Mouse (Mus musculus) limb, embryonic 14.5 days (tissue): ENCODE measurements at regions not wholly inside any gene's neighbourhood (a gene's known extent, or its start where the extent isn't known, plus 50 kb on each side); places are given as distances from the start of the nearest gene placed in this dataset.

Experiments
- ATAC-seq: fragments of 200-750 bp; cut with Nextera tagmentation; 2 replicates; pipeline ENCODE4 v1.8.0; 2017; ENCODE audit warnings: low read depth, moderate number of reproducible peaks, moderate TSS enrichment; ENCODE audit not compliant: low FRiP score
- DNase-seq: peaks from one replicate; pipeline ENCODE4 v3.0.0-alpha.2; 2015; ENCODE audit warnings: low spot score
- H3K27ac ChIP-seq: fragments of 300-500 bp; sonication (generic); replicated peaks from 2 replicates; pipeline ENCODE4 v1.5.1; 2014; ENCODE audit warnings: low read depth, mild to moderate bottlenecking, low read length, moderate library complexity, mixed read lengths
- H3K27me3 ChIP-seq: fragments of 300-500 bp; sonication (generic); 2 replicates; pipeline ENCODE4 v1.6.1; 2014; ENCODE audit warnings: low read length, mixed read lengths; ENCODE audit not compliant: control insufficient read depth, insufficient read depth
- H3K36me3 ChIP-seq: fragments of 300-500 bp; sonication (generic); 2 replicates; pipeline ENCODE4 v1.6.1; 2014; ENCODE audit warnings: mild to moderate bottlenecking, low read length, moderate library complexity, mixed read lengths; ENCODE audit not compliant: control insufficient read depth, insufficient read depth
- H3K4me1 ChIP-seq: fragments of 300-500 bp; sonication (generic); 2 replicates; pipeline ENCODE4 v1.6.1; 2014; ENCODE audit warnings: antibody characterized with exemption, low read length, mixed read lengths; ENCODE audit not compliant: control insufficient read depth, insufficient read depth
- H3K4me2 ChIP-seq: fragments of 300-500 bp; sonication (generic); replicated peaks from 2 replicates; pipeline ENCODE4 v1.6.1; 2014; ENCODE audit warnings: low read depth, mild to moderate bottlenecking, low read length, moderate library complexity; ENCODE audit not compliant: severe bottlenecking
- H3K4me3 ChIP-seq: fragments of 300-500 bp; sonication (generic); replicated peaks from 2 replicates; pipeline ENCODE4 v1.5.1; 2014; ENCODE audit warnings: low read length
- H3K9ac ChIP-seq: fragments of 300-500 bp; sonication (generic); 2 replicates; pipeline ENCODE4 v1.6.1; 2014; ENCODE audit warnings: mild to moderate bottlenecking, low read depth, low read length, moderate library complexity; ENCODE audit not compliant: severe bottlenecking
- H3K9me3 ChIP-seq: fragments of 300-500 bp; sonication (generic); 2 replicates; pipeline ENCODE4 v1.6.1; 2016; ENCODE audit warnings: low read length; ENCODE audit not compliant: control insufficient read depth
- POLR2A ChIP-seq: fragments of 200-500 bp; IDR thresholded peaks from 2 replicates; pipeline ENCODE4 v1.8.0; 2012; ENCODE audit warnings: inconsistent platforms, mild to moderate bottlenecking, moderate library complexity, borderline replicate concordance; ENCODE audit not compliant: insufficient read depth, insufficient read length; ENCODE audit errors: extremely low read depth
- WGBS: fragments of 180-500 bp; shearing (Covaris S2); extraction: QIAGEN DNeasy Blood & Tissue Kit; methylation state at CpG from one replicate; pipeline ENCODE4 v1.1.7; 2014; 5-methylcytosine and 5-hydroxymethylcytosine counted together

- no peak for TF ChIP-seq POLR2A
- Histone ChIP-seq H3K9me3 (no peaks in the 10 kb centered on the region), H3K27me3 (no peaks in the 10 kb centered on the region), H3K4me1 (no peaks in the 10 kb centered on the region), H3K9ac (no peak overlapping the region), H3K4me3 (no peak overlapping the region), H3K4me2 (no peak overlapping the region), H3K36me3 (no peaks in the 10 kb centered on the region), H3K27ac (no peak overlapping the region)
- 71% methylated on average over 3 of the region's 3 CpGs for WGBS
- ATAC-seq (no peak), DNase-seq (no peak)
Observed at GRCm38 (mm10) chr4:8372069-8372468, 133.2 kb upstream of the Car8 start.

DNA sequence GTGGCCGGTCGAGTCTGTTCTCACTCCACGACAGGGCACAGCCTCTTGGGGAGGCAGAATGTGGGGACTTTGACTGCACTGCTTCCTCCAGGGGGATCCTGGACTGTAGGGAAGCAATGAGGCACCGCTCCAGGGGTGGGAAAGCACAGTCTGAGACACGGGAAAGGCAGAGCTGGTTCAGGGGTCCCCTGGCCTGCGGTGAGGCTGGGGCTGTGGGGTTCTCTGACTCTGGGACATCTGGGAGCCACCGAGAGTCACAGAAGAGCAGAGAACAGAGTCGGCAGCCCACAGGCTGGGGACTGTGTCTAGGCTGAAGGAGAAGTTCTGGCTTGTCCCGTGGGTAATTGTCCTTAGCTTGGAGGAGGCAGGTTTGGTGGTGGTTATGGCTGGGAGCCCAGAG lies 131.9 kb upstream of the Car8 start:
- no peak for DNase-seq
- H3K4me3 ChIP-seq, result no peak overlapping the region
- no peak overlapping the region for H3K27ac ChIP-seq
- no peak overlapping the region for H3K9ac ChIP-seq
- H3K36me3 ChIP-seq, result no peaks in the 10 kb centered on the region
- H3K27me3 ChIP-seq, result no peaks in the 10 kb centered on the region
- H3K4me2 ChIP-seq, result no peak overlapping the region
- H3K4me1 ChIP-seq, result no peaks in the 10 kb centered on the region
- WGBS, result 59% methylated on average over 9 of the region's 9 CpGs
- TF ChIP-seq POLR2A, result no peak
- no peak for ATAC-seq
- H3K9me3 ChIP-seq, result no peaks in the 10 kb centered on the region

DNA sequence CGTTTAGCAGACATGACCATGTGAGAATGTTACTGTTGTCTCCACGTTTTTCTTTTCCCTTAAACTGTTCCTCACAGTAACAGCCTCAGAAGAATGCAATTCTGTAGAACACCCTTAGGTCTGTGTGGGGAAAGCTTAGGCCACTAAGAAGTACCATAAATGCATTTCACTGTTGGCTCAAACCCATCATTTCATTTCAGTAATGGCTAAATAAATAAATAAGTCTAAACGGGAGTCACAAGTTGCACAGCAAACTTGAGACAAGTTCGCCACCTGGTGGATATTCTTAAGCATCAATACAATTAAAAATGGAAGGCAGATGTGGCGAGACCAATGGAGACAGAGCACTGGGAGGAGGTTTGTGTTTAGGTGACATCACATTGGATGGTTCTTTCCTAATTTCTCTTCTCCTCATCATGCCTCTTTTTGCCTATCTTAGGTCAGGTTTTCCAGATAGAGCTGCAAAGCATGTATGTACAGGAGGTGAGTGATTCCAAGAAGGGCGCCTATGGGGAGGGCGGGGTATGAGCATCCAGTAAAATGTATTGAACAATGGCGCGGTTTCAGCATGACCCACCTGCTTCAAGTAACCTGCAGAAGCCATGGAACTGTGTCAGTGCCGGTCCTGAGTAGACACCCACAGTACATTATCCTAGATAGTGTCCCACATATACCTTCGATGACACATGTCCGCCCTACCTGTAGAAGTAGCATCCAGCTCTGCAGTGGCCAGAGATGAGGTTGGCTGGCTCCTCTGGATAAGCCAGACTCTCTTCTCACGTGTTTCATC lies 128.8 kb upstream of the Car8 start:
- Histone ChIP-seq H3K27me3 (no peaks in the 10 kb centered on the region), H3K27ac (no peak overlapping the region), H3K9ac (no peak overlapping the region), H3K4me2 (no peak overlapping the region), H3K9me3 (no peaks in the 10 kb centered on the region), H3K36me3 (no peaks in the 10 kb centered on the region), H3K4me3 (no peak overlapping the region), H3K4me1 (no peaks in the 10 kb centered on the region)
- no peak for TF ChIP-seq POLR2A
- DNase-seq (peak; percentile 88), ATAC-seq (peak; percentile 76)
- 56% methylated on average over 13 of the region's 13 CpGs for WGBS

DNA sequence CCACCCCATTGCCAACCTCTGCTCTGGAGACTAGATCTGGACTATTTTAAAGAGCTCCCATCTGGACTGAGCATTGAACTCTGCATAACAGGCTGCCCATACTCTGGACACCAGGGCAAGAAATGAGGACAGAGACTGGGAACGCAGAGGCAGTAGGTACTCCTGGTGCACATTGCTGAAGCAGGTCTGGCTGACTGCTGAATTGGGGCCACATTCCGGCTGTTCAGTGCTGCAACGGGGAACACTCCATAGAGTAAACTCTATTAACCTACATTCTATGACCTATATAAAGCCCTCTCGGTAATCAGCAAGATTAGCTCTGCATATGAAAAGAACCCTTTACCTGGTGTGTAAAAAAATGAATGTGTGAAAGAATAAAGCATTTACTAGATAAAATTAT lies 128.1 kb upstream of the Car8 start:
- 55% methylated on average over 4 of the region's 4 CpGs for WGBS
- H3K27me3 ChIP-seq, result no peaks in the 10 kb centered on the region
- no peak for DNase-seq

DNA sequence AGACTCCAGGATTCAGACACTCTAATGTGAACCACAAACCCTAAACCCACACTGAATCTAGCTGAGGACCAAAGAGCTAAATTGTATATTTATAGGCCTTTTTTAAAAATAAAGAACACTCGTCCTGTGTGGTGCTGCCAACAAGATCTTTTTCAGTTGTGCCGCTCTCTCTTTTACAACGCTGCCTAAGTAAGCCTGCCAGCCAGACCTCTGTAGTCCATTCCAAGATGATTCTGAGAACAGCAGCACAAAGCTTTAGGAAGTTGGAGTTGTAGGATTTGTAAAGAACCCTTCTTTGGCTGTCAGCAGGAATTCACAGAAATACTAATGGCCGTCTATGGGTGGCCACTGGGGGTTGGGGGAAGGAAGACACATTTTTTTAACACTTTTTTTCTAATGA lies 123.6 kb upstream of the Car8 start:
- Histone ChIP-seq H3K4me1 (no peaks in the 10 kb centered on the region), H3K9me3 (no peaks in the 10 kb centered on the region), H3K4me3 (no peak overlapping the region), H3K4me2 (no peak overlapping the region), H3K27me3 (no peaks in the 10 kb centered on the region), H3K9ac (no peak overlapping the region), H3K27ac (no peak overlapping the region), H3K36me3 (no peaks in the 10 kb centered on the region)
- ATAC-seq (no peak), DNase-seq (peak; percentile 25)
- 22% methylated on average over 4 of the region's 4 CpGs for WGBS
- TF ChIP-seq POLR2A, result no peak

More for the DNA sequence above, 128.1 kb upstream of the Car8 start:
- no peaks in the 10 kb centered on the region for H3K36me3 ChIP-seq
- no peak overlapping the region for H3K4me2 ChIP-seq
- no peak for ATAC-seq
- no peaks in the 10 kb centered on the region for H3K9me3 ChIP-seq
- TF ChIP-seq POLR2A, result no peak
- H3K4me1 ChIP-seq, result no peaks in the 10 kb centered on the region
- H3K27ac ChIP-seq, result no peak overlapping the region
- H3K4me3 ChIP-seq, result no peak overlapping the region
- H3K9ac ChIP-seq, result no peak overlapping the region

- Histone ChIP-seq H3K4me3 (no peak overlapping the region), H3K36me3 (no peaks in the 10 kb centered on the region), H3K9ac (no peak overlapping the region), H3K27ac (no peak overlapping the region), H3K9me3 (no peaks in the 10 kb centered on the region), H3K27me3 (no peaks in the 10 kb centered on the region), H3K4me1 (no peaks in the 10 kb centered on the region), H3K4me2 (no peak overlapping the region)
- ATAC-seq, result no peak
- WGBS, result 7% methylated on average over 2 of the region's 2 CpGs
- TF ChIP-seq POLR2A, result no peak
- DNase-seq, result no peak
Observed at GRCm38 (mm10) chr4:8361931-8362330, 123.1 kb upstream of the Car8 start.
